Mouse (Mus musculus): ENCODE measurements around the gene B230118H07Rik. TPM values are rescaled to one million over a fixed set of nuclear protein-coding genes. Genes with fewer than 3 reads are reported as not detected.
A peak's percentile ranks its signal among the peaks of the same experiment; 100 is the strongest.

B230118H07Rik gene
- polyA plus RNA-seq, 1 experiment: 12.6 TPM

DNA sequence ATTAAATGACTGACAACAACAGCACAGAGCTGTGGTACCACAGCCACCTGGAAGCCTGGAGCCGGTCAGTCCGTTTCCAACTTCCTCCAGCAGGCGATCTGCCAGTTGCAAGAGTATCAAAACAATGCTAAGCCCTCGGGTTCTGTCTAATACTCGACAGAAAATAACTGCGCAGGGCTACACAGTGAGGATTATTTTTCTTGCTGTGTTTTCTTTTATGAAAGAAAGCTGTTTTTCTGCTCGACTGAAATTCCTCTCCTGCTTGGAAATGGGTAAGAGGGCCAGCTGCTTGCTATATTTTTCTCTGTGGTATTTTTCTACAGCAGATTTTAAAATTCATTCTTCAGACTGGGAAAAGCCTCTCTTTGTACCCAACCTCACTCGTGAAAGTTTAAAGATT, 48.6 kb downstream of the B230118H07Rik start:
- Histone ChIP-seq H3K27ac (ENCODE audit: insufficient read depth, low read depth, low read length) (no peak overlapping the region; the same call in 1 of the 2 replicates), H3K4me1 (ENCODE audit: control insufficient read depth, insufficient read depth, low read length) (peaks cover 11% of the 10 kb centered on the region), H3K4me3 (ENCODE audit: insufficient read depth, low read depth, low read length) (no peak overlapping the region), H3K27me3 (replicated peaks; ENCODE audit: control insufficient read depth, insufficient read depth, low read length) (no peaks in the 10 kb centered on the region), H3K36me3 (ENCODE audit: control insufficient read depth, insufficient read depth, low read length) (no peaks in the 10 kb centered on the region)
- TF ChIP-seq CTCF (conservative IDR thresholded peaks at IDR 0.05; ENCODE audit: insufficient read depth, insufficient read length, low read depth, low read length) (no peak; the same call in 1 of the 2 replicates), POLR2A (IDR thresholded peaks at IDR 0.05; ENCODE audit: low read depth, low read length) (no peak)
- peak; percentile 55 for DNase-seq
- 17% methylated on average over 8 of the region's 8 CpGs for WGBS

DNA sequence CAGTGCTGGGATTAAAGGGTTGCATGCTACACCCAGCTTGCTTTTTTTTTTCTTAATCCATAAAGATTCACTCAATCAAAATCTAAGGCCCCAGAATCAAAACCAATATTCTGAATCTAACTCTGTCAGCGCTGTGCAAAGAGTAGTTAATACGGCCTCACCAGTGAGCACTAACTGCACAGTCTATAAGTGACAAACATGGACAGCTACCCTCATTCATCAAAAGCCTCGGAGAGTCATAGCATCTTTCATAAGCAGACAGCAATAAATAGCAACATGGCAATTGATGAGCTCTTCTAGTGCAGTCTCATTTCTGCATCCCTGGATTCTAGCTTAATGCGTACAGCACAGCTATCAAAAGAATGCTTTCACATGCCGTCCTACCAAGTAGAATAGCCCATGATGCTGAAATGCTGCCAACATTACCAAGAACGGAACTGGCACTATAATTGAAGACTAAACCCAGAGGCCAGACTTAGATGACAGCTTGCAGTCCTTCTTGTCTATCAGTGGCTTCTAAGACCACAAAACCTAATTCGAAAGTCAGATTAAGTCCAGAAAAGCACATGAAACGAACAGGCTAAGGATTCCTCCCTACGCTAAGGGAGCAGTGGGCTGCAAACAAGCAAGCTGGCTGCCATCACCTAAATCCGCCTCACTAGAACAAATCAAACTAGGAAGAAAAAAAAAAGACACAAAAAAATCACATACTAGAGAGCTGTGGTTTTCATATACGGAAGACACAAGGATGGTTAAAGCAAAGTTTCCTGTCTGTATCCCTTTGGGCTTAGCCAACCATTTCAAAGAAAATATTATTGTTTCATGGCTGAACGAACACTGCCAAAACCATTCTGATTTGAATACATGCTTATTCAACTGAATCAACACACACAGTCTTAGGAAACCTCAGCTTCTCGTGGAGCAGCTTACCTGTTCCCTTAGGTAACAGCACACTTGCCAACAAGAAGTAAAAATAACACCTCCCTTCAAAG, 50.8 kb downstream of the B230118H07Rik start:
- DNase-seq: peak; percentile 60
- Histone ChIP-seq H3K27ac (ENCODE audit: insufficient read depth, low read depth, low read length) (0 out of 2 replicates have a peak overlapping the region, but pooled peaks have one; percentile 1), H3K36me3 (ENCODE audit: control insufficient read depth, insufficient read depth, low read length) (no peaks in the 10 kb centered on the region), H3K4me3 (ENCODE audit: insufficient read depth, low read depth, low read length) (no peak overlapping the region), H3K4me1 (ENCODE audit: control insufficient read depth, insufficient read depth, low read length) (peaks cover 11% of the 10 kb centered on the region), H3K27me3 (replicated peaks; ENCODE audit: control insufficient read depth, insufficient read depth, low read length) (no peaks in the 10 kb centered on the region)
- WGBS: 45% methylated on average over 13 of the region's 13 CpGs
- TF ChIP-seq POLR2A (IDR thresholded peaks at IDR 0.05; ENCODE audit: low read depth, low read length) (no peak), CTCF (conservative IDR thresholded peaks at IDR 0.05; ENCODE audit: insufficient read depth, insufficient read length, low read depth, low read length) (no peak)

DNA sequence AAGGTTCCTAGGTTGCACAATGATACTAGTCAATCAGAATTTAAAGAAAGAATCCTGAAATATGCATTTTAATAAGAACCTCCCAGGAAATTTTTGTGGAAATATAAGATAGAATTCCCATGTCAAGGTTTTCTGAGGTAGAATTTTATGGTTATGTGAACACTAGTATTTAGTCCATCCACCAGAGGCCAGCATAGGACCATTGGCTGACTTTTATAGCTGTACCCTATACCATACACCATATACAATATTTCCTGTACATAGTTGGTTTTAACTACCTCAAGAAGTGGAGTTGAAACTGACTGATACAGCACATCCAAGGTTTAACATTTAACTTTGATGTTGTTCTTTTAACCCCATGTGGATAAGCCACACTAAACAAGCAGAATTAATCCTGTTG, 52.1 kb downstream of the B230118H07Rik start:
- TF ChIP-seq CTCF (conservative IDR thresholded peaks at IDR 0.05; ENCODE audit: insufficient read depth, insufficient read length, low read depth, low read length): no peak
- TF ChIP-seq POLR2A (IDR thresholded peaks at IDR 0.05; ENCODE audit: low read depth, low read length): no peak
- DNase-seq: no peak
- no peak overlapping the region for H3K27ac ChIP-seq (ENCODE audit: insufficient read depth, low read depth, low read length)
- no peaks in the 10 kb centered on the region for H3K27me3 ChIP-seq (replicated peaks; ENCODE audit: control insufficient read depth, insufficient read depth, low read length)
- no peaks in the 10 kb centered on the region for H3K36me3 ChIP-seq (ENCODE audit: control insufficient read depth, insufficient read depth, low read length)
- H3K4me1 ChIP-seq (ENCODE audit: control insufficient read depth, insufficient read depth, low read length): peaks cover 11% of the 10 kb centered on the region
- no peak overlapping the region for H3K4me3 ChIP-seq (ENCODE audit: insufficient read depth, low read depth, low read length)

DNA sequence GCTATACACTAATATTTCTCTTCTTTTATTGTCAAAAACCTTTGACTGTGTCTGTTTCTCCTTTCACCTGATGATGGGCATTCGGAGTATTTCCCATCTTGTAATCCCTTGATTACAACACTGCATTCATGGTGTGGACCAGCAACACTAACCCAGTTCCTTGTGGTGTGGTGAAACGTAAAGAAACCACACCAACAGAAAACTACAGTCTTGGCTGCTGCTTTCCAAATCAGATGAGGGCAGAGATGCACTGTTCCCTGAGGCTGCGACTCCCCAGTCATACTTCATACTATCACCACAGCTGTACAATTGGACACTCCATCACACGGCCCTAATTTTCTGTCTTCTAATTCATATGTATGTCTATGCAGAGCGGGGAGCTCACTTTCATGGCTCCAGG, 54.7 kb downstream of the B230118H07Rik start:
- Histone ChIP-seq H3K27ac (ENCODE audit: insufficient read depth, low read depth, low read length) (no peak overlapping the region), H3K27me3 (replicated peaks; ENCODE audit: control insufficient read depth, insufficient read depth, low read length) (no peaks in the 10 kb centered on the region), H3K4me1 (ENCODE audit: control insufficient read depth, insufficient read depth, low read length) (peaks cover 8% of the 10 kb centered on the region), H3K36me3 (ENCODE audit: control insufficient read depth, insufficient read depth, low read length) (no peaks in the 10 kb centered on the region), H3K4me3 (ENCODE audit: insufficient read depth, low read depth, low read length) (no peak overlapping the region)
- TF ChIP-seq POLR2A (IDR thresholded peaks at IDR 0.05; ENCODE audit: low read depth, low read length) (no peak), CTCF (conservative IDR thresholded peaks at IDR 0.05; ENCODE audit: insufficient read depth, insufficient read length, low read depth, low read length) (no peak)
- DNase-seq: no peak
- 97% methylated on average over 5 of the region's 5 CpGs for WGBS

DNA sequence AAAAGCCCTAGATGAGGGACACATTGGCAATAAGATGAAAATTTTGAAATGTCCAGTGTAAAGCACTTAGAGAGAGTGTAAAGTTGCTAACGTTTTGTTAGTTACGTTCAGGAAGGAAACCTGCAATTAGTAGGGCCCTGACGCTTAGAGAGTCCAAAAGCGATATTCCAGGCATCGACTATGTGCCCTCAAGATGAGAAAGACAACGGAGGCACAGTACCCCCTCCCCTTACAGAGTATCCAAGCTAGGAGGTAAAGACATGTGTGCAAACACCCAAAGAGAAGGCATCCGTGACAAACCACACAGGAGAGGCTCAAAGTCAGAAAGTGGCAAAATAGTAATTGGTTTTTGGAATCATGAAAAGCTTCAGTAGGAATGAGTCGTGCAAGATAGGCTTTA, 56.4 kb downstream of the B230118H07Rik start:
- 60% methylated on average over 8 of the region's 8 CpGs for WGBS
- Histone ChIP-seq H3K36me3 (ENCODE audit: control insufficient read depth, insufficient read depth, low read length) (no peaks in the 10 kb centered on the region), H3K27me3 (replicated peaks; ENCODE audit: control insufficient read depth, insufficient read depth, low read length) (no peaks in the 10 kb centered on the region), H3K4me3 (ENCODE audit: insufficient read depth, low read depth, low read length) (no peak overlapping the region), H3K27ac (ENCODE audit: insufficient read depth, low read depth, low read length) (no peak overlapping the region), H3K4me1 (ENCODE audit: control insufficient read depth, insufficient read depth, low read length) (no peaks in the 10 kb centered on the region)
- TF ChIP-seq CTCF (conservative IDR thresholded peaks at IDR 0.05; ENCODE audit: insufficient read depth, insufficient read length, low read depth, low read length): no peak
- TF ChIP-seq POLR2A (IDR thresholded peaks at IDR 0.05; ENCODE audit: low read depth, low read length): no peak
- no peak for DNase-seq

DNA sequence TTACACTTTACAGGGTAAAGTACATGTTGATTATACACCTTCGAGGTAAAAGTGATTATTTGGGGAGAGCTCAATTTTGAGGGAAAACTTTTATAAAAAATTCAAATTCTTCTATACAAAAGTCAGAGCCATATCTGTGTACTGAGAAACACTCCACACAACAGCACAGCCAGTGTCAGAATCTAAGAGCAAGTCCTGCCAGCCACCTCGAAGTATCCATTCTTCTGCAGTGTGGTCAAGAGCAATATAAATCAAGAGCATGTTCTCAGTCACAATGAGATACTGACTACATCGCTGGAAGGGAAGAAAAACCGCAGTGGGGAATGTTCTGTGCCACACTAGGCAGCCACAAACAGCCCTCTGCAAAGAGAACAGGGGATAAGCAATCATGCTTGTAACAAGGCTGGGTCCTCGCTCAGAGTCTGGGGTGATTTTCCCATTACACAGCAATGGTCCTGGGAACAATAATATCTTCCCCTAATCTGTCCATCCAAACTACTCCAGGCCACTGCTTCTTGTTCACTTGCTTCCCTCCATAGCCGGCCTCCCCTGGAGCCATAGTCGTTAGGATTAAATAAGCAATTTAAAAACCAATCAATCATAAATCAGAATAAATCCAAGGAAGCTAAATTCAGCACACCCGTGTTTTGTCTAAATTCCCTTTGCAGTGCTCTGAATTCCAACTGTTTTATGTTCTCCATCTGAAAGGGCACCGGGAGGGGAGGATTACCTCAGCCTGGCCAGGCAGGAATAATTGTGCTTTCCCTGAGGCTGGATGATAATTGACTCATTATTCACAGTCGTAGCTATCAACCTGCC, 57.1 kb downstream of the B230118H07Rik start:
- no peak for TF ChIP-seq CTCF (conservative IDR thresholded peaks at IDR 0.05; ENCODE audit: insufficient read depth, insufficient read length, low read depth, low read length)
- no peak for TF ChIP-seq POLR2A (IDR thresholded peaks at IDR 0.05; ENCODE audit: low read depth, low read length)
- Histone ChIP-seq H3K27me3 (replicated peaks; ENCODE audit: control insufficient read depth, insufficient read depth, low read length) (no peaks in the 10 kb centered on the region), H3K4me1 (ENCODE audit: control insufficient read depth, insufficient read depth, low read length) (no peaks in the 10 kb centered on the region), H3K27ac (ENCODE audit: insufficient read depth, low read depth, low read length) (no peak overlapping the region), H3K36me3 (ENCODE audit: control insufficient read depth, insufficient read depth, low read length) (no peaks in the 10 kb centered on the region), H3K4me3 (ENCODE audit: insufficient read depth, low read depth, low read length) (no peak overlapping the region)
- 39% methylated on average over 10 of the region's 10 CpGs for WGBS
- peak; percentile 16 for DNase-seq

DNA sequence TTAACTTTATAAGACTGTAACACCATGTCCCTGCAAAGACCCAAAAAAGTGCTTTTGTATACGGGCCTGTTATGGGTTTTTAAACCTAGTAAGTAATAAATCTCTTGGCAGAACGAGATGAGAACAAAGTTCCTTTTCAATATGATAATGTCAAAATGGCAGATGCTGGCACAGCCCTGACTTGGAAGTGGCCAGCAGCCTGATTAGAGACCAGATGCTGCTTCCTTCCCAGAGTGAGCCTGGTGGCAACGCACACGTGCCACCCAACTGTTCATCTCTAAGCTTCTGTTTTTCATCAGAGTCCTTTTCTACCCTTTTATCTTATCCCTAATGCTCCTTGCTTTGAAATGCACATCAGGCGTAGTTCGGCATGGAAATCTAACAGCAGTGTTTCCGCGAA, 58.0 kb downstream of the B230118H07Rik start:
- Histone ChIP-seq H3K27ac (ENCODE audit: insufficient read depth, low read depth, low read length) (no peak overlapping the region), H3K27me3 (replicated peaks; ENCODE audit: control insufficient read depth, insufficient read depth, low read length) (no peaks in the 10 kb centered on the region), H3K36me3 (ENCODE audit: control insufficient read depth, insufficient read depth, low read length) (no peaks in the 10 kb centered on the region), H3K4me3 (ENCODE audit: insufficient read depth, low read depth, low read length) (no peak overlapping the region), H3K4me1 (ENCODE audit: control insufficient read depth, insufficient read depth, low read length) (no peaks in the 10 kb centered on the region)
- whole genome bisulfite sequencing: 87% methylated on average over 8 of the region's 8 CpGs
- peak; percentile 12 for DNase-seq
- TF ChIP-seq POLR2A (IDR thresholded peaks at IDR 0.05; ENCODE audit: low read depth, low read length) (no peak), CTCF (conservative IDR thresholded peaks at IDR 0.05; ENCODE audit: insufficient read depth, insufficient read length, low read depth, low read length) (no peak)
